Mouse (Mus musculus) liver, adult 2 months (tissue): ENCODE results near the gene Sar1b. TPM values are rescaled to one million over a fixed set of nuclear protein-coding genes. Genes with fewer than 3 reads are reported as not detected.

Source experiments
- DNase-seq: peaks from one replicate; pipeline ENCODE4 v3.0.0-alpha.2; 2011; ENCODE audit warnings: low read depth, low spot score; ENCODE audit errors: extremely low read depth
- H3K27ac ChIP-seq: fragments of 200-500 bp; replicated peaks from 2 replicates; pipeline ENCODE4 v1.5.1; 2012; ENCODE audit warnings: low read depth, mild to moderate bottlenecking, control low read depth, inconsistent platforms, low read length; ENCODE audit not compliant: insufficient read depth
- H3K27me3 ChIP-seq: fragments of 200-500 bp; 2 replicates; pipeline ENCODE4 v1.6.1; 2012; ENCODE audit warnings: mild to moderate bottlenecking, moderate library complexity, low read length, inconsistent platforms; ENCODE audit not compliant: control insufficient read depth, insufficient read depth
- H3K36me3 ChIP-seq: fragments of 200-500 bp; 2 replicates; pipeline ENCODE4 v1.6.1; 2012; ENCODE audit warnings: low read length, inconsistent platforms; ENCODE audit not compliant: control insufficient read depth, insufficient read depth
- H3K4me1 ChIP-seq: fragments of 200-500 bp; 2 replicates; pipeline ENCODE4 v1.6.1; 2011; ENCODE audit warnings: low read length; ENCODE audit not compliant: control insufficient read depth, insufficient read depth
- H3K4me3 ChIP-seq: fragments of 200-500 bp; 2 replicates; pipeline ENCODE4 v1.5.1; 2011; ENCODE audit warnings: low read depth, mild to moderate bottlenecking, control low read depth, low read length, moderate library complexity; ENCODE audit not compliant: insufficient read depth
- H3K79me2 ChIP-seq: fragments of 200-500 bp; 2 replicates; pipeline ENCODE4 v1.6.1; 2012; ENCODE audit warnings: inconsistent platforms, mild to moderate bottlenecking, low read length, moderate library complexity; ENCODE audit not compliant: control insufficient read depth, insufficient read depth
- H3K9ac ChIP-seq: fragments of 200-500 bp; 2 replicates; pipeline ENCODE4 v1.6.1; 2012; ENCODE audit warnings: low read depth, mild to moderate bottlenecking, control low read depth, inconsistent platforms, low read length
- CTCF ChIP-seq: fragments of 200-500 bp; IDR thresholded peaks from 2 replicates; pipeline ENCODE4 v1.5.1; 2011; ENCODE audit warnings: low read depth, low read length, control low read depth
- POLR2A ChIP-seq: fragments of 200-500 bp; IDR thresholded peaks from 2 replicates; pipeline ENCODE4 v1.6.1; 2011; ENCODE audit warnings: low read length, control low read depth; ENCODE audit not compliant: insufficient read depth; ENCODE audit errors: extremely low read depth
- WGBS: fragments of 180-500 bp; shearing (Covaris S2); methylation state at CpG from one replicate; pipeline ENCODE4 v1.1.7; 2018; 5-methylcytosine and 5-hydroxymethylcytosine counted together
- polyA plus RNA-seq: library from polyadenylated mRNA; depleted of rRNA; stranded (reverse); fragments of >200 nt; gene quantifications from 2 replicates; pipeline ENCODE4 v1.2.3, GENCODE M21; 2012
- total RNA-seq: library from RNA; depleted of rRNA; stranded (reverse); fragments of >200 nt; gene quantifications from 2 replicates; pipeline ENCODE4 v1.2.3, GENCODE M21; 2014

Sar1b gene
- total and polyA plus RNA-seq, 2 experiments: 61.0 to 370 TPM

- peaks cover 11% of the 10 kb centered on the region for H3K4me1 ChIP-seq
- no peak overlapping the region for H3K27ac ChIP-seq
- H3K27me3 ChIP-seq: no peaks in the 10 kb centered on the region
- TF ChIP-seq CTCF (no peak), POLR2A (no peak)
- H3K4me3 ChIP-seq: no peak overlapping the region
- H3K79me2 ChIP-seq: no peaks in the 10 kb centered on the region
- no peak overlapping the region for H3K9ac ChIP-seq
- no peak for DNase-seq
- WGBS: 98% methylated on average over 8 of the region's 8 CpGs
- H3K36me3 ChIP-seq: peaks cover 14% of the 10 kb centered on the region; the same call in 1 of the 2 replicates
Observed at GRCm38 (mm10) chr11:51834067-51834411, 70.6 kb downstream of the Sar1b start.

GRCm38 (mm10) chr11:51835598-51835997 is 72.1 kb downstream of the Sar1b start:
- H3K27me3 ChIP-seq: no peaks in the 10 kb centered on the region
- no peak for TF ChIP-seq CTCF
- no peak for TF ChIP-seq POLR2A
- H3K4me3 ChIP-seq: no peak overlapping the region
- DNase-seq: no peak
- no peak overlapping the region for H3K9ac ChIP-seq
- H3K4me1 ChIP-seq: peaks cover 11% of the 10 kb centered on the region
- H3K27ac ChIP-seq: no peak overlapping the region
- peaks cover 9% of the 10 kb centered on the region; the same call in 1 of the 2 replicates for H3K36me3 ChIP-seq
- no peaks in the 10 kb centered on the region for H3K79me2 ChIP-seq
- 97% methylated on average over 12 of the region's 12 CpGs for WGBS

GRCm38 (mm10) chr11:51836506-51836905 is 73.0 kb downstream of the Sar1b start:
- TF ChIP-seq CTCF (no peak), POLR2A (no peak)
- no peak overlapping the region for H3K4me3 ChIP-seq
- H3K27me3 ChIP-seq: no peaks in the 10 kb centered on the region
- H3K79me2 ChIP-seq: no peaks in the 10 kb centered on the region
- H3K9ac ChIP-seq: no peak overlapping the region
- 98% methylated on average over 6 of the region's 6 CpGs for WGBS
- peaks cover 11% of the 10 kb centered on the region for H3K4me1 ChIP-seq
- no peak for DNase-seq
- no peak overlapping the region for H3K27ac ChIP-seq
- H3K36me3 ChIP-seq: peaks cover 9% of the 10 kb centered on the region; the same call in 1 of the 2 replicates

- peaks cover 9% of the 10 kb centered on the region for H3K36me3 ChIP-seq
- no peak overlapping the region for H3K27ac ChIP-seq
- H3K9ac ChIP-seq: no peak overlapping the region
- no peak overlapping the region for H3K4me3 ChIP-seq
- H3K79me2 ChIP-seq: no peaks in the 10 kb centered on the region
- H3K27me3 ChIP-seq: no peaks in the 10 kb centered on the region
- 84% methylated on average over 8 of the region's 8 CpGs for WGBS
- peaks cover 9% of the 10 kb centered on the region for H3K4me1 ChIP-seq
- no peak for DNase-seq
- TF ChIP-seq CTCF: no peak
- TF ChIP-seq POLR2A: no peak
Observed at GRCm38 (mm10) chr11:51837164-51838153, 74.0 kb downstream of the Sar1b start.

GRCm38 (mm10) chr11:51839106-51839505 is 75.6 kb downstream of the Sar1b start:
- DNase-seq: no peak
- H3K27me3 ChIP-seq: no peaks in the 10 kb centered on the region
- 87% methylated on average over 2 of the region's 2 CpGs for WGBS
- no peak overlapping the region for H3K27ac ChIP-seq
- peaks cover 12% of the 10 kb centered on the region for H3K36me3 ChIP-seq
- TF ChIP-seq CTCF: no peak
- no peak for TF ChIP-seq POLR2A
- H3K4me3 ChIP-seq: no peak overlapping the region
- H3K79me2 ChIP-seq: no peaks in the 10 kb centered on the region
- no peaks in the 10 kb centered on the region; the same call in 1 of the 2 replicates for H3K4me1 ChIP-seq
- no peak overlapping the region for H3K9ac ChIP-seq

- H3K27me3 ChIP-seq: no peaks in the 10 kb centered on the region
- peaks cover 13% of the 10 kb centered on the region for H3K36me3 ChIP-seq
- no peak for DNase-seq
- TF ChIP-seq POLR2A (no peak), CTCF (no peak)
- no peak overlapping the region for H3K27ac ChIP-seq
- no peak overlapping the region for H3K9ac ChIP-seq
- H3K79me2 ChIP-seq: no peaks in the 10 kb centered on the region
- H3K4me3 ChIP-seq: no peak overlapping the region
- no peaks in the 10 kb centered on the region for H3K4me1 ChIP-seq
- WGBS: 95% methylated on average over 11 of the region's 11 CpGs
Observed at GRCm38 (mm10) chr11:51839973-51840372, 76.5 kb downstream of the Sar1b start.
